Mouse (Mus musculus) heart, postnatal 25 days (tissue): ENCODE results near the gene Cdh20. TPM values are rescaled to one million over a fixed set of nuclear protein-coding genes. Genes with fewer than 3 reads are reported as not detected.
"Not testable (repeated sequence)": the region's sequence is repeated elsewhere in the genome, so short reads cannot be mapped to it uniquely, and the experiment has no call there.

Experiments
- DNase-seq: peaks from one replicate; pipeline ENCODE4 v3.0.0; 2022; ENCODE audit warnings: low spot score
- intact Hi-C: fragments of 180-260 bp; cut with DNase I; formaldehyde crosslinking; loops from one replicate; pipeline ENCODE4 v1.15.1; 2025
- total RNA-seq, 2 experiments: library from RNA; stranded (reverse); gene quantifications; 2 replicates each; pipeline ENCODE4 v1.2.3; 2021

Cdh20 gene
- total RNA-seq, 2 experiments from 2014 or later = 1.0 to 1.5 TPM

- intact Hi-C loops = no loop called here
- no peak for DNase-seq
Observed at GRCm38 (mm10) chr1:104903409-104903808, 135.1 kb downstream of the Cdh20 start.

GRCm38 (mm10) chr1:104912407-104912806 is 144.1 kb downstream of the Cdh20 start:
- intact Hi-C loops = no loop called here

GRCm38 (mm10) chr1:104916507-104916906 is 148.2 kb downstream of the Cdh20 start:
- intact Hi-C loops = no loop called here
- no peak for DNase-seq

More at GRCm38 (mm10) chr1:104912407-104912806, 144.1 kb downstream of the Cdh20 start:
- DNase-seq = no peak

GRCm38 (mm10) chr1:104917307-104917836 is 149.0 kb downstream of the Cdh20 start:
- DNase-seq = no peak
- intact Hi-C loops = no loop called here

GRCm38 (mm10) chr1:104933051-104933450 is 164.7 kb downstream of the Cdh20 start:
- intact Hi-C loops = no loop called here
- no peak for DNase-seq

- intact Hi-C loops = no loop called here
- no peak for DNase-seq
Observed at GRCm38 (mm10) chr1:104936966-104937365, 168.6 kb downstream of the Cdh20 start.

- intact Hi-C loops = no loop called here
- no peak for DNase-seq
Observed at GRCm38 (mm10) chr1:104939156-104939555, 170.8 kb downstream of the Cdh20 start.

- no peak for DNase-seq
- intact Hi-C loops = loop anchor here (1.0 to 10.0 kb wide), 3 partner anchors 188 to 958 kb away; no protein-coding TSS in a partner anchor
Observed at GRCm38 (mm10) chr1:104944470-104945109, 176.3 kb downstream of the Cdh20 start.

GRCm38 (mm10) chr1:104945110-104945489 is 176.8 kb downstream of the Cdh20 start:
- no peak for DNase-seq
- intact Hi-C loops = loop anchor here (2.0 to 10.0 kb wide), 2 partner anchors 320 to 958 kb away; no protein-coding TSS in a partner anchor

GRCm38 (mm10) chr1:104949640-104950039 is 181.3 kb downstream of the Cdh20 start:
- not testable (repeated sequence) for DNase-seq
- intact Hi-C loops = loop anchor here (10.0 kb wide), 1 partner anchor 325 kb away; no protein-coding TSS in a partner anchor

GRCm38 (mm10) chr1:104957046-104957445 is 188.7 kb downstream of the Cdh20 start:
- no peak for DNase-seq
- intact Hi-C loops = no loop called here

GRCm38 (mm10) chr1:104961670-104962069 is 193.3 kb downstream of the Cdh20 start:
- no peak for DNase-seq
- intact Hi-C loops = no loop called here

GRCm38 (mm10) chr1:104962257-104962656 is 193.9 kb downstream of the Cdh20 start:
- intact Hi-C loops = no loop called here
- DNase-seq = no peak

GRCm38 (mm10) chr1:104979068-104979467 is 210.7 kb downstream of the Cdh20 start:
- intact Hi-C loops = loop anchor here (10.0 kb wide), 1 partner anchor 994 kb away; no protein-coding TSS in a partner anchor
- no peak for DNase-seq

- intact Hi-C loops = loop anchor here (5.0 kb wide), 1 partner anchor 1183 kb away; no protein-coding TSS in a partner anchor
Observed at GRCm38 (mm10) chr1:104980273-104980672, 211.9 kb downstream of the Cdh20 start.

GRCm38 (mm10) chr1:104986222-104986973 is 218.1 kb downstream of the Cdh20 start:
- intact Hi-C loops = loop anchor here (1.0 to 5.0 kb wide), 4 partner anchors 106 to 644 kb away; partner anchors contain the start of gene Rnf152
- DNase-seq = no peak

More at GRCm38 (mm10) chr1:104980273-104980672, 211.9 kb downstream of the Cdh20 start:
- no peak for DNase-seq

- DNase-seq = no peak
- intact Hi-C loops = loop anchor here (2.0 to 5.0 kb wide), 3 partner anchors 105 to 460 kb away; partner anchors contain the start of gene Rnf152
Observed at GRCm38 (mm10) chr1:104987526-104987925, 219.2 kb downstream of the Cdh20 start.

- intact Hi-C loops = loop anchor here (5.0 kb wide), 1 partner anchor 265 kb away; no protein-coding TSS in a partner anchor
- no peak for DNase-seq
Observed at GRCm38 (mm10) chr1:104992441-104992840, 224.1 kb downstream of the Cdh20 start.

- no peak for DNase-seq
- intact Hi-C loops = loop anchor here (5.0 kb wide), 1 partner anchor 263 kb away; no protein-coding TSS in a partner anchor
Observed at GRCm38 (mm10) chr1:104993905-104994611, 225.7 kb downstream of the Cdh20 start.

GRCm38 (mm10) chr1:104994612-104994986 is 226.3 kb downstream of the Cdh20 start:
- no peak for DNase-seq
- intact Hi-C loops = loop anchor here (5.0 kb wide), 1 partner anchor 263 kb away; no protein-coding TSS in a partner anchor
